ENCODE assay signal across 8 mouse cellular contexts in the genomic region with DNA sequence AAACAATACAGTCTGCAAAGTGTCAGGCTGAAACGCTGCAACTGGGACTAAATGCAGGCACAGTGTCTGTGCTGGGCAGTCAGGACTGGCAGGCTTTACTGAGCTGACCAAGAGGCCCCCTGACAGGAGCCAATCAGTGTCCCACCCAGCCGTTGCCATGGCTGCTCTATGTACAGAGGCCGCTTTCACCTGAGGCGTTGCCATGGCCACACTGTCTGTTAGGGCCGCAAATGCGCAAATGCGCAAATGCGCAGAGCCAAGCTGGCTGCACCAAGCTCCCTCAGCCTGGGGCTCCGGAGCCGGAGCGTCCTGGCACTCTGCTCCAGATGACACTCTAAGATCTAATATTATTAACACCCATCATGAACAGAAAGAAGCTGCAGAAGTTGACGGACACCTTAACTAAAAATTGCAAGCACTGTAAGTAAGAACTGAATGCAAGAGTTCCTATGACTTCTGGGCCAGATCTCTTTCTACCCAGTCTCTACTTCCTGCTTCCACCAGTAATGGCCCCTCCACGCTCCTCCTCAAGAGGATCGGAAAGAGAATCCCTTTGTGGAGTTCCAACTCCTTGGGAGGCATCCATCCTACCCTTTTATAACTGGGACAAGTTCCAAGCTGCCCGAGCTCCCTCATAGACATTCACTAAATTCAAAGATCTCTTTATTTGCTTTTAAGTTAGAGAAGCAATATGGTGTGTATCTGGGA. TPM values are rescaled to one million over a fixed set of nuclear protein-coding genes. Genes with fewer than 3 reads are reported as not detected.
A peak's percentile ranks its signal among the peaks of the same experiment; 100 is the strongest.
DNase-seq lines count a peak whose midpoint lies in the region; ATAC-seq and TF ChIP-seq lines count a peak whose summit lies in the region.

A gene (plus strand): TSS at position 214 of the 708 bp plus-strand sequence.

- peak within 1 kb of the TSS; percentile 39; the same call in 1 of the 2 replicates for H3K9ac ChIP-seq in midbrain, postnatal 0 days (replicated peaks; ENCODE audit: low read length, poor library complexity, severe bottlenecking)

- no peaks in the 10 kb centered on the region for H3K4me1 ChIP-seq in midbrain, postnatal 0 days (ENCODE audit: insufficient read depth, low read length)

- peak within 1 kb of the TSS; percentile 57 for H3K27ac ChIP-seq in midbrain, postnatal 0 days (ENCODE audit: low read depth, low read length)

- peak; percentile 100 for ATAC-seq in midbrain, postnatal 0 days (ENCODE audit: low FRiP score)
- no peak for ATAC-seq in CD4-positive, CD25-positive, alpha-beta regulatory T cell, adult 4 months

- 8% methylated on average over 15 of the region's 15 CpGs for WGBS in midbrain, postnatal 0 days

- H3K9me3 ChIP-seq in midbrain, postnatal 0 days (ENCODE audit: low read length), result no peaks in the 10 kb centered on the region

- intact Hi-C loops in left cerebral cortex, postnatal 10 days (cut with DNase I), result no loop called here

- no peaks in the 10 kb centered on the region for H3K27me3 ChIP-seq in midbrain, postnatal 0 days (ENCODE audit: insufficient read depth, low read length)

- no peak for TF ChIP-seq CTCF in midbrain, postnatal 0 days (IDR thresholded peaks at IDR 0.05)

- no peaks in the 10 kb centered on the region for H3K36me3 ChIP-seq in midbrain, postnatal 0 days (ENCODE audit: insufficient read depth, low read length)

- peak within 1 kb of the TSS; percentile 40 for H3K4me3 ChIP-seq in midbrain, postnatal 0 days (ENCODE audit: low read depth, low read length)

- peak within 1 kb of the TSS; percentile 54 for H3K4me2 ChIP-seq in midbrain, postnatal 0 days (ENCODE audit: low read depth, low read length, poor library complexity, severe bottlenecking)

- peak; percentile 31 to 45 for DNase-seq in cerebellum, postnatal 4 days (ENCODE audit: low spot score in 2 of 2)
- no peak for DNase-seq in cerebellum, adult 11 months
- DNase-seq in adrenal gland, postnatal 36 days, result peak; percentile 10 to 27
- peak; percentile 8 to 32 for DNase-seq in frontal cortex, postnatal 25 days (ENCODE audit: low spot score in 2 of 2)
- peak; percentile 65 to 68 for DNase-seq in left cerebral cortex, postnatal 10 days (ENCODE audit: extremely low spot score in 1 of 2, low spot score in 2 of 2)
- peak; percentile 93 for DNase-seq in midbrain, postnatal 0 days (ENCODE audit: low spot score)
- DNase-seq in c-Kit-positive CD71-positive TER-119-positive erythroid progenitor cells, embryonic 14.5 days (ENCODE audit: low spot score), result no peak

RNA-seq across cellular contexts. Expression of the gene that starts here (rescaled TPM):
- 1 to 10 TPM; 1.1 to 1.3 TPM for total RNA-seq in adrenal gland, postnatal 36 days (2021)
- 1 to 10 TPM; 7.1 to 8.6 TPM for total RNA-seq in left cerebral cortex, postnatal 10 days (2021)
- total RNA-seq in midbrain, postnatal 0 days (2014; rRNA removed), result 14.9 and 19.7 TPM in 2 replicates
- 22.1 and 24.5 TPM in 2 replicates for polyA plus RNA-seq in midbrain, postnatal 0 days (2015; fragmentation: Nextera tagmentation; extraction: Ambion mirVana)
- not detected for polyA plus RNA-seq in CD4-positive, CD25-positive, alpha-beta regulatory T cell, adult 4 months (2017; shearing (Covaris generic))

Comparison
In these comparisons a context has a peak if more than half of its experiments do, and no peak if none do; other contexts are left out.
1. RNA of the gene that starts here (polyA plus RNA-seq): 22.1 to 24.5 TPM in midbrain, postnatal 0 days; not detected in CD4-positive, CD25-positive, alpha-beta regulatory T cell, adult 4 months; every median in the first group is over 10 times any median in the second.
2. DNase-seq: peak in cerebellum, postnatal 4 days (2 of 2), adrenal gland, postnatal 36 days (2 of 2), frontal cortex, postnatal 25 days (2 of 2), left cerebral cortex, postnatal 10 days (2 of 2) and midbrain, postnatal 0 days (single experiment); none in cerebellum, adult 11 months (single experiment) and c-Kit-positive CD71-positive TER-119-positive erythroid progenitor cells, embryonic 14.5 days (single experiment).